Mouse (Mus musculus) neutrophil, adult 5-6 weeks (primary cell): ENCODE results near the gene Cyp2b19. TPM values are rescaled to one million over a fixed set of nuclear protein-coding genes. Genes with fewer than 3 reads are reported as not detected.

Source experiments
- ATAC-seq: fragments of 151-379, 151-347 bp; 2 replicates; pipeline ENCODE4 v1.8.0; 2017; ENCODE audit warnings: mild to moderate bottlenecking, moderate TSS enrichment; ENCODE audit not compliant: insufficient number of reproducible peaks, poor library complexity, low FRiP score, severe bottlenecking; ENCODE audit errors: extremely low read depth
- total RNA-seq: library from RNA; stranded (forward); fragments of 200-1000 nt; gene quantifications from 2 replicates; pipeline ENCODE4 v1.2.3, GENCODE M21; 2017

Cyp2b19 gene
- total RNA-seq, 1 experiment from 2014 or later = not detected

DNA sequence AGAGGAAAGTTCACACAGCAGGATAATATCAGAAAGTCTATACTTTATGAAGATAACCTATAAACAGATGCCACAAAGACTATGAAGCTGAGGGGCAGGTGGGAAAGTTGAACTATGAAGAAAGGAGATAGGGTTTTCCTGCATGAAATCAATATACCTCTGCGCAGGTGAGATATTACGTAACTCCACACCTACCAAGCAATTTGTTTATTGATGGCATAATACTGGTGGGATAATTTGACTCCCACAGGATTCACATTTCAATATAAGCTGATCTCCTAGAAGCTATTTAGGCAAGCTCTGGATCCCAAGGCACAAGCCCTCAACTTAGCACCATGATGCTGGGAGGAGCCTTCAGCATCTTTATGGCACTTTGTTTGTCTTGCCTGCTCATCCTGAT is 51.6 kb downstream of the Cyp2b19 start, which contains the start of gene Cyp2g1:
TSS of gene Cyp2g1 (plus strand) at position 301 of the 400 bp plus-strand sequence.
- ATAC-seq = no peak

Other genes with a start within 250 kb of the Cyp2b19 start
- not detected in 2 replicates for gene Nlrp9a, start 222.1 kb upstream of the Cyp2b19 start, total RNA-seq
- not detected in 2 replicates for gene Vmn1r185, start 138.7 kb upstream of the Cyp2b19 start, total RNA-seq
- gene Cyp2b23, start 70.7 kb upstream of the Cyp2b19 start, total RNA-seq = not detected in 2 replicates
- not detected in 2 replicates for gene Cyp2g1, start 51.8 kb downstream of the Cyp2b19 start, total RNA-seq
- gene Cyp2a5, start 78.2 kb downstream of the Cyp2b19 start, total RNA-seq = not detected in 2 replicates
- gene Cyp2a22, start 182.2 kb downstream of the Cyp2b19 start, total RNA-seq = not detected in 2 replicates